Mouse (Mus musculus): ENCODE measurements around the gene Kctd7.

The Kctd7 gene

GRCm38 (mm10) chr5:130144334-130145312 lies at the start of gene Kctd7:
Kctd7 (plus strand) TSS chr5:130144861.
- DNase-seq (ENCODE audit: low spot score) = peak; percentile 92

- DNase-seq (ENCODE audit: low spot score) = no peak
These were observed 47.9 kb upstream of the Kctd7 start for GRCm38 (mm10) chr5:130096754-130097153.

GRCm38 (mm10) chr5:130097837-130098236 lies 46.8 kb upstream of the Kctd7 start:
- no peak for DNase-seq (ENCODE audit: low spot score)

GRCm38 (mm10) chr5:130101724-130102123 lies 42.9 kb upstream of the Kctd7 start:
- DNase-seq (ENCODE audit: low spot score) = no peak

- no peak for DNase-seq (ENCODE audit: low spot score)
These were observed 35.3 kb upstream of the Kctd7 start for GRCm38 (mm10) chr5:130109348-130109747.

- no peak for DNase-seq (ENCODE audit: low spot score)
These were observed 33.8 kb upstream of the Kctd7 start for GRCm38 (mm10) chr5:130110632-130111464.

- DNase-seq (ENCODE audit: low spot score) = no peak
These were observed 32.0 kb upstream of the Kctd7 start for GRCm38 (mm10) chr5:130112653-130113052.

- DNase-seq (ENCODE audit: low spot score) = no peak
These were observed 28.5 kb upstream of the Kctd7 start for GRCm38 (mm10) chr5:130116116-130116515.

GRCm38 (mm10) chr5:130116857-130117256 lies 27.8 kb upstream of the Kctd7 start:
- DNase-seq (ENCODE audit: low spot score) = no peak

GRCm38 (mm10) chr5:130117932-130118331 lies 26.7 kb upstream of the Kctd7 start:
- no peak for DNase-seq (ENCODE audit: low spot score)

GRCm38 (mm10) chr5:130119236-130119635 lies 25.4 kb upstream of the Kctd7 start:
- DNase-seq (ENCODE audit: low spot score) = no peak

GRCm38 (mm10) chr5:130120070-130120736 lies 24.5 kb upstream of the Kctd7 start:
- no peak for DNase-seq (ENCODE audit: low spot score)

GRCm38 (mm10) chr5:130120904-130121303 lies 23.8 kb upstream of the Kctd7 start:
- no peak for DNase-seq (ENCODE audit: low spot score)

GRCm38 (mm10) chr5:130122355-130122754 lies 22.3 kb upstream of the Kctd7 start:
- DNase-seq (ENCODE audit: low spot score) = no peak

GRCm38 (mm10) chr5:130124271-130124670 lies 20.4 kb upstream of the Kctd7 start:
- DNase-seq (ENCODE audit: low spot score) = no peak

GRCm38 (mm10) chr5:130128686-130129523 lies 15.8 kb upstream of the Kctd7 start:
- no peak for DNase-seq (ENCODE audit: low spot score)

GRCm38 (mm10) chr5:130129524-130129793 lies 15.2 kb upstream of the Kctd7 start:
- no peak for DNase-seq (ENCODE audit: low spot score)

- no peak for DNase-seq (ENCODE audit: low spot score)
These were observed 8.1 kb upstream of the Kctd7 start for GRCm38 (mm10) chr5:130136597-130136996.

GRCm38 (mm10) chr5:130139393-130139792 lies 5.3 kb upstream of the Kctd7 start:
- peak; percentile 70 for DNase-seq (ENCODE audit: low spot score)

- DNase-seq (ENCODE audit: low spot score) = no peak
These were observed 3.5 kb upstream of the Kctd7 start for GRCm38 (mm10) chr5:130141138-130141537.

- no peak for DNase-seq (ENCODE audit: low spot score)
These were observed 2.6 kb upstream of the Kctd7 start for GRCm38 (mm10) chr5:130142041-130142440.

- DNase-seq (ENCODE audit: low spot score) = no peak
These were observed 1.6 kb upstream of the Kctd7 start for GRCm38 (mm10) chr5:130143101-130143500.

All from spleen, adult 12 weeks (tissue).